Mouse (Mus musculus) frontal cortex, postnatal 10 days (tissue): ENCODE results near the gene Opn1sw.

Experiments used
- DNase-seq, 2 experiments: peaks; one replicate each; pipeline ENCODE4 v3.0.0; 2022; ENCODE audit warnings: low spot score in 2 of 2, mixed read lengths in 1 of 2

Opn1sw gene

DNA sequence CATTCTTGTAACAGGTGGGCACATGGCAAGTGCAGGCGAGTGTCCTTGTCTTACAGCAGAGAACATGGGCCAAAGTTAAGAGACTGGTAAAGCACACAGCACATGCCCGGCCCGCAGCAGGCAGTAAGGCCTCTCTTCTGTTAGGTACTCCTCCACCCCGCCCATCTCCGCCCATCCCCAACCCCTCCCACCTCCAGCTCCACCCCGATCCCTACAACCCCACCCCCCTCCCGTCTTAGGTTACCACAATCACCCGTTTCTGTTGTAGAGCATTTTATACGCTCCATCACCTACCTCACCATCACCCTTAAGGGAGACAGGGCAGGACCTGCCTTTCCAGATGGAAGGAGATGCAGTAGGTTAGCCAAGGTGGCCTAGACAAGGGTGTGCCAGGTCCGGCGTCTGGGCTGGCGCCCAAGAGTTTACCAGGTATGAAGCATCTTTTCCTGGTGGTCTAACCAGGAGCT lies at the start of gene Opn1sw:
Opn1sw (minus strand) TSS at position 417 of the 467 bp plus-strand sequence.
- no peak for DNase-seq

DNA sequence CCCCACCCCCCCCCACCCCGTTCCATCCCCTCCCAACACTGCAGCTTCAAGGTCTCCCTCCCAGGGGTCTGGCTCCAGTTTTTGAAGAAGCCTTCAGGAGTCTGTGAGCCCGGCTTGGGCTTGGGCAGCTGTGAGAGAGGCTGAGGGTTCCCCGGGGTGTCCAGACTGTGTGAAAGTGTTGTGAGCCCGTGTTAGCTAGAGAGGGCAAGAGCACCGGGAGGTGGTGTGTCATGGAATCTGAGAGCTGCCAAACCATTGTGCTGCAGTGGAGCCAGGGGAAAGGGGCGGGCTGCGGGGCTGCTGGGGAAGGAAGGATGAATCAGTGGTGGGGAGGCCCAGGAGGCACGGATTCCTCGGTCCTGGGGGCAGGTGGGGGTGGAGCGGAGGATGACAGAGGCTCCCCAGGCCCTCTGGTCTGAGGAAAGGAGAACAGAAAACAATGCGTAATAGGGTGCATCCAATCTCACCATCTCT lies 48.2 kb upstream of the Opn1sw start:
- DNase-seq, result no peak

DNA sequence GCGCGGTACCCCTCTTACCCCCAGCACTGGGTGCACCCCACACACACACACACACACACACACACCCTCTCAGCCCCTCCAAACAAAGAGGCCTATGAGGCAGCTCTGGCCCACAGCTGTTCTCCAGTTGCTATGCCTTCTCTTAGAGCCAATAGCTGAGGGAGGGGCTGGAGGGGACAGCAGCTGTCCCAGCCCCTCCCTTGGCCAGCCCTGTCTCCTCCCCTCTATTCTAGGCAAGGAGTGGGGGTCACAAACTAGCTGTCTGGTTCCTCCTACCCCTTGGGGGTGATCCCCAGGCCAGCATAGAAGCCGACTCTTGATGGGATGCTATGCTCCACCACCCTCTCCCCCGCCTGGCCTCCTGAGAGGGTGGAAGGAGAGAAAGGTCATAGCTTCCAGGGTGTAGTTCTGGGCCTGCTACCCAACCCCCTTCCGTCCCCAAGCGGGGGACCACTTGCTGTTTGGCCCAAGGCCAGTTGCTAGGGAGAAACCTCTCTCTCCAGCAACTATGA lies 47.7 kb upstream of the Opn1sw start:
- DNase-seq, result no peak

DNA sequence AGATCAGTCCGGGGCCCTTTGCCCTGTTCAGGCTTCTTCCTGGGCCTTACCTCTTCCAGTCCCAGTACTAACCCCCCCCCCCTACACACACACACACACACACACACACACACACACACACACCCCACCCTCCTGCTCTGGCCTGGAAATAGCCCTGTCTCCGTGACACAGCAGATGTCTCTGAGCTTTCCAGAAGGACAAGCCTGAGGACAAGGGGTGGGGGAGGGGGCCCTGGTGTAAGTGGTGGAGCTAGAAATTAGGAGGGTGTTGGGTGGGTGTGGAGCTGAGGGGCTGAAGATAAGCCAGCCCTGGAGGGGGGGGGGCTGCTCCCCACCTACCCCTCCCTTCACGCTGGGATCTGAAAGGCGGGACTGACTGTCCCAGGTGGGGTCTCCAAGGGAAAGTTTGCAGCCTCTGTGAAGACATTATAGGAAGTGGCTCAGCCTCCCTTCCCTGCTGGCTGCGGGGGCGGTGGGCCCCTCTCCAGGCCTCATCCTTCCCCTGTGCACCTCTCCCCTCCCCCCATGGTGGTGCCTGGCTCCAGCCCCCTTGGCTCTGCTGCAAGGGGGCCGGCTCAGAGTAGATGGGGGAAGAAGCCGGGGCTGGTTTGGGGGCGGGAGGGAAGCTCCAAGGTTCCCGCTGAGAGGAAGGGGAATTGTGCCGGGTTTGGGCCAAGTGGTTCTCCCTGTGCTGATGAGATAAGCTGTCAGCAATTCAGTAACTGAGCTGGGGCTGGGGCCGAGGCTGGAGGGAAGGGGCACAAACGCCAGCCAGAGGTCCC lies 46.8 kb upstream of the Opn1sw start:
- DNase-seq, result peak in 1 of 2 experiments; percentile 36

DNA sequence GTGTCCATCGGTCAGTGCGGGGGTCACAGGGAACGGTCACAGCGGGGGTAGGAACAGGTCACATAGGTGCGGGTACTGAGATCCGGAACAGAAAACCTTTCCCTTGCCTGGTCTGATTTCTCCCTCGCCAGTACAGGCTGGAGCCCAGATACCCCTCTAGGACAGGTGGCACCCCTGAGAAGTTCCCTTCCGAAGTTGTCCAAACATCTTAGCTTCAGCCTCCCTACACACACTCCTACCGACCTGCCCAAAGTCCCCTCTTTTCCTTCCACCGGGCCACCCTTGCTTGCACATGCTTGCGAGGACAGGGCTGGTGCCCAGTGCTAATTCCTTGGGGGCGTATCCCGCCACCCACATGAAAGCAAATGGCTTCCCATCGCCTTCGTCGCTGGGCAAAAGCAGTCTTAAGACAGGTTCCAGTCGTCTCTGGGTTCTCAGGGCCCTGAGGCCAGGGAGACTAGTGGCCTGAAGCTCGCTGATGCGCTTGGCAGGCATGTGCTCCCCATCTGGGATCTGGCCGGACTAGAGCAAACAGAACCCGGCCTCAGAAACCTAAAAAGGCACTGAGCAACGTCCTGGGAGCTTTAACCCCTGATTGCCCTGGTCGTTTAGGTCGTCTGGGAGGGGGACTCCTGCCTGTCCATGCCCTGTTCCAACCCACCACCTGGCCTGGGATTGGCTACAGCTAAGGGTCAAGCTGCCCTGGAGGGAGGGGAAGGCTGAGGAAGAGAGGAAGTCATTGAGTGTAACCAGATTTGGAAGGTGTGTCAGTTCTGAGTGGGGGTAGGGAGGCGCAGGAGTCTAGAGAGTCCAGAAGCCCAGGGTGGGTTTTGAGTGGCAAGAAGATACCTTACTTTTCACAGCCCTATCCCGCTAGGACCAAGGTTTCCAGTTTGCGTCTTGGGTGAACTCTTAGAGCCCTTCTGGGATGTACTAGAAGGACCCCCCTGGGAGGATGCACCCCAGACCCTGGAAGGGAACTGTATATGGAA lies 45.8 kb upstream of the Opn1sw start:
- no peak for DNase-seq

DNA sequence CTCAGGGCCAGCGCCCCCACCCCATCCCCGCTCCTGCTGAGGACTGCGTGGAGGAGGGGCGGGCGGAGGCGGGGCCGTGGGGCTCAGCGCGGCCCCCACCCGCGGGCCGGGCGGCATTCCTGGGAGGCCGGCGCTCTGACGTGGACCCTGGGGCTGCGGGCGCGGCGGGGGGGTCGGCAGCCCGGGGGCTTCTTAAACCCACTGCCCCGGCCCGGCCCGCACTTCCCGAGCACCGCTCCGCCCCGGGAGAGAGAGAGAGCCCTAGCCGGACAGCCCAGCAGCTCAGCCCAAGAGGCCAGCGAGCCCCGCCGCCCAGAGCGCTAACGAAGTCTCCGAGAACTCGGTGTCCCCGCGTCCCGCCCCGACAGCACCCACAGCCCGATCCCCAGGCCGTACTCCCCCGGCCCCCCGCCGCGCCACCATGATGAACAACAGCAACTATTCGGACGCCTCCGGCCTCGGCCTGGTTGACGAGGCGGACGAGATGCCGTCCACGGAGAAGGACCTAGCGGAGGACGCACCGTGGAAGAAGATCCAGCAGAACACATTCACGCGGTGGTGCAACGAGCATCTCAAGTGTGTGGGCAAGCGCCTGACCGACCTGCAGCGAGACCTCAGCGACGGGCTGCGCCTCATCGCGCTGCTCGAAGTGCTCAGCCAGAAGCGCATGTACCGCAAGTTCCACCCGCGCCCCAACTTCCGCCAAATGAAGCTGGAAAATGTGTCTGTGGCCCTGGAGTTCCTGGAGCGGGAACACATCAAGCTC lies 45.0 kb upstream of the Opn1sw start, which contains the start of gene Flnc:
Flnc (plus strand) TSS at position 219 of the 766 bp plus-strand sequence.
- DNase-seq, result no peak

DNA sequence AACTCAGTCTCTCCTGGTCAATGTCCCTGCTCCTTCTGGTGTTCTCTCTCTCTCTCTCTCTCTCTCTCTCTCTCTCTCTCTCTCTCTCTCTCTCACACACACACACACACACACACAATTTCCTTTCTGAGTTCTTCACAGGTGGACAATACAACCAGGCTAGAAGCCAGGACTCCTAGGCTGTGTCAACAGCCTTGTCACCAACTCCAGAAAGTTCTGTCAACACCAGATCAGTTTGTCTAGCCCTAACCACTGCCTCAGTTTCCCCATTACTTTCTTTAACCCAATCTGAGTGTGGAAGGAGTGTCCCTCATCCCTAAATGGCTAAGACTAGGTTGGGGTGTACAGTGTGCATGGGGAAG lies 44.4 kb upstream of the Opn1sw start:
- DNase-seq, result no peak

DNA sequence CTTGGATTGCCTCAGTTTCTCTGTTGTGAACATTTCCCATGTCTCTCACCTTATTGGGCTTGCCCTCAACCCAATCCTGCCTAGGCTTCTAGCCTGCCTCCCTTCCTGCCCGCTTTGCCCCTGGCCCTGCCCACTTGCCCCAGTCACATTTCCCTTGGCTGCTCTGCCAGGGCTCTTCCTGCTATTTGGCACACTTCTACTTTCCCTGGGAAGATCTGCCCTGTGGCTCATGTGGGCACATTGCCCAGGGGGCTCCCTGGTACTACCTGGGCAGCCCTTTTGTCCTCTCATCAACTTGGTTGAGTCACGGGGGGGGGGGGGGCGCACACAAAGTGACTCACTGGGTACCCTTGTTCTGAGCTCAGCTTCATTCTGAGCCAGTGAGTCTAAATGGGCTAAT lies 43.9 kb upstream of the Opn1sw start:
- DNase-seq, result no peak

DNA sequence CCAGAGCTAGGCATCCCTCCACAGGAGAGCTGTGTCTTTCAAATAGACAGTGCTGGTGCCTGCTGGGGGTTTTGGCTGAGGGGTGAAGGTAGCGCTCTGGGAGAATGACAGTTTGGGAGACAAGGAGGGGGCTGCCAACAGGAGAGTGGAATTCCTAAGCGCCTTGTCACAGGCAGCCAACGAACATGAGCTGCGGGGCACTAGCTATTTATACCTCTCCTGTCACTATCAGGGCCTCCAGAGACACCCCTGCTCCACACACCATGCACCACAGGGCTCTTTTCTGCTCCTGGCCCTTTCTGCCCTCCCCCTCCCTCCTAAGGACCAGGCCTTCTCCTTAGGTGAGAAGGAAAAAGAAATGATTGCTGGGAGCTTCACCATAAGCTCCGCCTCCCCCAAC lies 43.2 kb upstream of the Opn1sw start:
- DNase-seq, result no peak

DNA sequence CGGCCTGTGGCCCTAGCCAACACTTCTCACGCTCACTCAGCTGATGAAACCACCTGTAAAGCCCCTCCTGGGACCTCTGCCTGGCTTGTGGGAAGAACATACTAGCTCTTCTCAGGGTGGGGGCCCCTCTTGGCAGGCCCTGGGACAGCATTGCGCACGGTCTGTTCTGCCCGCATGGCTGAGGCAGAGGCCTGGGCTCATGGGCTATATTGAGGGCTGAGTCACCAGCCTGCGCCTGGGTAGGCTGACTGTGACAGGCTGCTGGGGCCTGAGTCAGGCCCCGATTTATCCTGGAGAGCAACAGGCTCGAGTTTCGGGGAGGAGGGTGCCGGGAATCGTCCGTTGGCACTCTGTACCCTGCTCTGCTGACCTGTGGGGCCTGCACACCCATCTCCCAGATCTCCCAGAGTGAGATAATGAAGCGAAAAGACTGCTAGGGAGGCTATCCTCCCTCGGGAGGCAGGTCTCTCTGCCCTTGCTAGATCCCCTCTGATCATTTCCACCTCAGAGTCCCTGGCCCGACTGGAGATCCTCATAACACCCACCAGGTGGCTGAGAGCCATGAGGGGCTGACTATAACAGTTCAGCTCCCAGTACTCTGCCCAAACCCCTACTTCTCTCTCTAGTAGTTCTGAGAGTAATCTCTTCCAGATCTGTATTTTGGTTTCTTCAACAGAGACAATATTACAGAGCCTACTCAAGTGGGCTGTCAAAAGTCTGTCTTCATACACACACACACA lies 42.6 kb upstream of the Opn1sw start:
- no peak for DNase-seq

DNA sequence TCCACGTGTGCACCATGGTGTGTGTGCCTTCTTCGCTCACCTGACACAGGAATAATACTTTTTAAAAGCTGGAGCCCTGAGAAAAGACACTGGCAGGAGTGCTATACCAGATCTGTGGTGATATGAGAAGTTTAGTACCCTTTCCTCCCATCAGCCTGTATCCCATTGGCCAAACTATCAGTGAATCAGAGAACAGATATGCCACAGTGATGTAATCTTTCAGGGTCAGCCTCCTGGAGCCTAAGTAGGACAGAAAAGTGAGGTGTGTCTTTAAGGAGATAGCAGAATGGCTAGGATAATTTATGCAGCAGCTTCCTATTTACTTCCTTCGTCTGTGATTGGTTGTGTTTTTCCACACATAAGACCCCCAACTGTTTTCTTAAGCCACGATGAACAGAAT lies 39.9 kb upstream of the Opn1sw start:
- DNase-seq, result no peak

DNA sequence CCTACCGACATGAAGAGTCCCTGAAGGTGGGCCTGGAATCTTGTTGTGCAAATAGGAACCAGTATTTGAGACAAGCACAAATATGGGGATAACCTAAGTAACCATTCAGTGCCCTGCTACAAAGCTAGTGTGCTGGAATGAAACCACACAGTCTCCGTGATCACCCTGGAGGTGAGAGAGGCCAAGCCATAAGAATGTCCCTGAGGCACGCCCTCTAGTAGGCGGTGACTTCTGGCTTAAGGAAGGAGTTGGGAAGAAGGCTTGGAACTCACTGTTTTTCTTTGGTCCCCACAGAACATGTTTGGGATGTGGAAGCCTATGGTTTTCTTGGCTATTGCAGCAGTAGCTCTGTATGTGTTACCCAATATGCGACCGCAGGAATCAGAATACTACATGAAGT lies 38.1 kb upstream of the Opn1sw start:
- DNase-seq, result no peak

DNA sequence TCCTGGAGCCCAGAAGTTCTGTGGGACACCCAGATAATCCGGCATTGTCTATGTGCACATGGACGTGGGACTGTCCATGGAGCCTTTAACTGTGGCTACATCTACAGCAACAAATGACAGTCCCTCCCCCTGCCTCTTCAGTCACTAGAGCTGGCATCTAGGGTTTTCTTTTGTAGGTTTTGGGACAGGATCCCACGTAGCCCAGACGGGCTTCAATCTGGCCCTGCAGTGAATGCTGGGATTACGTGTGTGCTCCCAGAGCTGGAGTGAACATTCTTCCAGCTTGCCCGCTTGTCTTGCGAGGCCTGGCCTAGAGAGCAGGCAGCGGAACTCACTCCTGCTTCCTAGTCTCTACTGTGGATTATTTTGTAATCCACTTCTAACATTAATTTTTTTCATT lies 36.9 kb upstream of the Opn1sw start:
- no peak for DNase-seq

DNA sequence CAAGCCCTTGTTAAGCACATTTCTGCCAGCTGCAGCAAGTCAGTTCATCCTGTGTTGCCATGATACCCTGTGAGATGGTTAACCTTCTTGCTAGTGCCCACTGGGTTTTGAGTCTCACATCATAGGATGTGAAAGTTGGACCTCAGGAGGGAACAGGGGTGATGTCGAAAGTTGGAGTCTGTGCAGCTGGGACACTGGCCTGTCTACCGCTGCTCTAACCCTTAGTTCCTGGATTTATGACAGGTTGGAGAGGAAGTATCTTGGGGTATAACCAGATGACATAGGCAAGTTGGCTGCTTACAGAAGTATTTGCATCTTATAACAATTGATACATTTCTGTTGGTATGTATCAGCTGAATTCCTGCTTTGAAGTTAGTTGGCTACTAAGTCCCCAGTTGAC lies 32.3 kb upstream of the Opn1sw start:
- DNase-seq, result no peak

DNA sequence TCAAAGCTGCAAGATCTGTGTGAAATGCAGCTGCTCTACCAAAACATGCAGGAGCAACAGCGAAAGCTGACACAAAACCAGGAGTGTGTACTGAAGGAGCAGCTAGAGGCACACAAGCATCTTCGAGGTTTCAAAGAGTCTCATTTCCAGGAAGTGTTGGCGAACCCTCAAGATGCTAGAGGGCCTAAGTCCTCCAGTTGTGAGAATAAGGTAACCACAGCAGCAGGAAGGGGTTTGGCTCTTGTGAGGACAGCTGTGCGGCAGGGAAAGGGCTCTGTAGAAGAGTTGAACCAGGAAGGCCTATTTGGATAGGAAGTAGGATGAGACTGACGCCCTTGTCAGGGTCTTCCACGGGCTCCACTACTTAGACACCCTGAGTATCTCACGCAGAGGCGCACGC lies 27.2 kb upstream of the Opn1sw start:
- no peak for DNase-seq

DNA sequence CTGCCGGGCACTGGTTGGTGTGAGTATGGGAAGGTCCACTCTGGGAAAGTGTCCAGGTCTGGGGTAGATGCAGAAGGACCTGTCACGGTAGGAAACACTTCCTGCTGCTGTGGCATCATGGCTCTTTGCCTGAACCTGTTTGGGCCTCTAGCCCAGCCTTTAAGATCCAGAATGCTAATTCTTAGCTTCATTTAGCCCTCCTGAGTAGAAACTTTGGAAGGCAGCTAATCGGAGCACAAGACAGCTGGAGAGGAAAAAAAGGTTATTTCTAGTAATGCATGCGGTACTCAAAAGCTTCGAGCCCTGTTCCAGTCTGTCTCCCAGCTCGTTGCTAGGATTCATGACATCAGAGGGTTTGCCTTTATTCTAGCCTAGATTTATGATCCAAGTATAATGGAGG lies 18.1 kb upstream of the Opn1sw start:
- no peak for DNase-seq

DNA sequence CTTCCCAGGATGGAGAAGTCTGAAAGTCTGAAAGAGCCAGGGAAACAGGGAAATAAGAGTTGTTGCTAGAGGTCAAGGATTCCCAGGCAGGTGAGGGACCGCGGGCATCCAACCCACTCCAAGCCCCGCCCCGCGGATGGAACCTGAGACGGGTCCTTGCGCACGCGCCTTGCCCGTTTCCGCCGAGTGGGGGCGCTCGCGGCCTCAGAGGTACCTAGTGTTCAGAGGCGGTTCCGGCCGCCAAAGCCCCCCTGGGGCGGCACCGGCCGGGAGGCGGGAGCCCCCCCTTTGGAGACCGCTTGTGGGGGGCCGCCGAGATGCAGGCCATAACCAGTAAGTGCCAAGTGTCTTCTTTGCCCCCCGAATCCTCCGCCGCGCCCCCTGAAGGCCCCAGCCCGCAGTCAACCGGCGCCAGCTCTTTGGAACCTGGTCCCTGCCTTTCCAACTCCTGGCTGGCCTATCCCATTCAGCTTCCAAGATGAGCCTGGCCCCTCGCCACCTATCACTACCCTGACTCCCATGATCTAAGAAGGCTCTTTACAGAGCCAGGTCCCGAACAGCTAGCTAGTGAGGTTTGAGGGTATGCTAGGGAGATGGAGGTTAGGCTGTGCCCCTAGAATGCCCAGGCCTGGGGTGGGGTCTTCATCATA lies 14.6 kb upstream of the Opn1sw start:
- no peak for DNase-seq

DNA sequence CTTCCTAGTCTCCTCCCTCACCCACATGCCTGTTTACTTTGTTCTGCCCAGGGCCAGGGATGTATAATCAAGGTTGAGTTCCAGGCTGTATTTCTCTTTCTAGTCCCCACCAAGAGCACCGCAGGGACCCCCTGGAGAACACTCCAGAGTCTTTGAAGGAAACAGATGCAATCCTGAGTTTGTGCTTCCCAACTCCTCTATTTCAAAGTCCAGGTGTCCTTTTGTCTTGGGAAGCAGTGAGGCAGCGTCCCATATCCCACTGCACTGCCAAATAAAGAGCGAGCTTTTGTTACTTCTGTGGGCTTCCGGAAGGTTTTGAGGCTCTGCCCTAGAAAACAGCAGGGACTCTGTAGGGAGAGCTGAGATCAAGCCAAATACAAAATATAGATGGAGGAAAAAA lies 11.6 kb upstream of the Opn1sw start:
- no peak for DNase-seq

DNA sequence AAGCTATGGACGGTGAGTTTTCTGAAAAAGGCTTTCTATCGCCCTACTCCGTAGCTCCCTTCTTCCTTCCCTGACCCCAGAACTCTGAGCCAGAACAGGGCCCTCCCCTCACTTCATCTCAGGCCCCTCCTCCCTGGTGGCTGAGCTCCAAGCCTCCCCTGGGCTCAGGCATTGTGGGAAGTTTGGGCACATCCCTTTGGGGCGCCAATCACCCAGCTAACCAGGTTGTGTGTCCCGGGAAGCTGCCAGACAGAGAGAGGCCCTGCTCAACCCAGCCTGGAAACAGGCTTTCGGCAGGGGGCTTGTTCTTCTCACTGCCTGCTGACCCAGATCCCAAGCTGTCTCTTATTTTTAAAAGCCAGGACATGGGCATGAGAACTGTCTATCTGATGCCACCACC lies 9.3 kb upstream of the Opn1sw start:
- peak in 1 of 2 experiments; percentile 41 for DNase-seq
